Mouse (Mus musculus) kidney, postnatal 0 days (tissue): ENCODE measurements around the gene Kat8. TPM values are rescaled to one million over a fixed set of nuclear protein-coding genes. Genes with fewer than 3 reads are reported as not detected.

Experiments used
- ATAC-seq: fragments of 200-750 bp; cut with Nextera tagmentation; replicated peaks from 2 replicates; pipeline ENCODE4 v1.8.0; 2017; ENCODE audit warnings: low read depth, moderate number of reproducible peaks, moderate TSS enrichment, moderate library complexity; ENCODE audit not compliant: low FRiP score
- DNase-seq: peaks from one replicate; pipeline ENCODE4 v3.0.0-alpha.2; 2016; ENCODE audit warnings: low spot score
- H3K27ac ChIP-seq: fragments of 300-500 bp; sonication (generic); 2 replicates; pipeline ENCODE4 v1.5.1; 2014; ENCODE audit warnings: mild to moderate bottlenecking
- H3K27me3 ChIP-seq: fragments of 300-500 bp; sonication (generic); 2 replicates; pipeline ENCODE4 v1.6.1; 2014; ENCODE audit warnings: low read length, mixed read lengths; ENCODE audit not compliant: insufficient read depth
- H3K36me3 ChIP-seq: fragments of 300-500 bp; sonication (generic); 2 replicates; pipeline ENCODE4 v1.6.1; 2014; ENCODE audit warnings: low read length, mixed read lengths; ENCODE audit not compliant: insufficient read depth
- H3K4me1 ChIP-seq: fragments of 300-500 bp; sonication (generic); replicated peaks from 2 replicates; pipeline ENCODE4 v1.6.1; 2014; ENCODE audit warnings: antibody characterized with exemption, low read length, mixed read lengths; ENCODE audit not compliant: insufficient read depth
- H3K4me2 ChIP-seq: fragments of 300-500 bp; sonication (generic); 2 replicates; pipeline ENCODE4 v1.6.1; 2014; ENCODE audit warnings: mild to moderate bottlenecking, low read length, moderate library complexity, mixed read lengths
- H3K4me3 ChIP-seq: fragments of 300-500 bp; sonication (generic); replicated peaks from 2 replicates; pipeline ENCODE4 v1.5.1; 2014; ENCODE audit warnings: low read depth, low read length
- H3K9ac ChIP-seq: fragments of 300-500 bp; sonication (generic); 2 replicates; pipeline ENCODE4 v1.6.1; 2014; ENCODE audit warnings: low read depth, low read length
- H3K9me3 ChIP-seq: fragments of 300-500 bp; sonication (generic); replicated peaks from 2 replicates; pipeline ENCODE4 v1.6.1; 2016; ENCODE audit warnings: low read length, inconsistent platforms, mixed read lengths
- CTCF ChIP-seq: IDR thresholded peaks from 2 replicates; pipeline ENCODE4 v1.5.1; 2016; ENCODE audit warnings: antibody characterized with exemption, low read depth, mild to moderate bottlenecking, moderate library complexity
- WGBS: fragments of 180-500 bp; shearing (Covaris S2); extraction: QIAGEN DNeasy Blood & Tissue Kit; methylation state at CpG from one replicate; pipeline ENCODE4 v1.1.7; 2014; 5-methylcytosine and 5-hydroxymethylcytosine counted together
- polyA plus RNA-seq: library from polyadenylated mRNA; unstranded; fragments of >200 nt; fragmentation: Nextera tagmentation; extraction: Ambion mirVana; gene quantifications from 2 replicates; pipeline ENCODE4 v1.2.1, GENCODE M21; 2015

The Kat8 gene
- polyA plus RNA-seq, 1 experiment from 2014 or later, result 32.2 TPM

- no peak for TF ChIP-seq CTCF
- Histone ChIP-seq H3K27ac (no peak overlapping the region), H3K4me2 (no peak overlapping the region), H3K9ac (no peak overlapping the region), H3K4me3 (no peak overlapping the region), H3K9me3 (no peaks in the 10 kb centered on the region), H3K36me3 (peaks cover 24% of the 10 kb centered on the region), H3K4me1 (0 out of 2 replicates have a peak, but pooled peaks cover 6% of the 10 kb centered on the region), H3K27me3 (no peaks in the 10 kb centered on the region)
- ATAC-seq (no peak), DNase-seq (no peak)
- 95% methylated on average over 12 of the region's 12 CpGs for WGBS
These were observed 4.4 kb upstream of the Kat8 start for GRCm38 (mm10) chr7:127907939-127908338.

GRCm38 (mm10) chr7:127908656-127909055, 3.7 kb upstream of the Kat8 start:
- 0 out of 2 replicates have a peak, but pooled peaks cover 10% of the 10 kb centered on the region for H3K4me1 ChIP-seq
- H3K27me3 ChIP-seq, result no peaks in the 10 kb centered on the region
- no peaks in the 10 kb centered on the region for H3K9me3 ChIP-seq
- WGBS, result 79% methylated on average over 4 of the region's 4 CpGs
- peaks cover 24% of the 10 kb centered on the region for H3K36me3 ChIP-seq
- no peak overlapping the region for H3K9ac ChIP-seq
- DNase-seq (no peak), ATAC-seq (no peak)
- H3K4me2 ChIP-seq, result no peak overlapping the region
- no peak for TF ChIP-seq CTCF
- no peak overlapping the region for H3K4me3 ChIP-seq
- no peak overlapping the region for H3K27ac ChIP-seq

GRCm38 (mm10) chr7:127912938-127913337, 622 bp downstream of the Kat8 start:
- H3K36me3 ChIP-seq, result peaks cover 15% of the 10 kb centered on the region
- ATAC-seq (no peak), DNase-seq (no peak)
- 0 out of 2 replicates have a peak, but pooled peaks cover 6% of the 10 kb centered on the region for H3K4me1 ChIP-seq
- no peak for TF ChIP-seq CTCF
- H3K4me3 ChIP-seq, result peak overlapping the region; percentile 78
- WGBS, result 27% methylated on average over 4 of the region's 4 CpGs
- H3K4me2 ChIP-seq, result peak overlapping the region; percentile 66
- peak overlapping the region; percentile 67 for H3K9ac ChIP-seq
- H3K27me3 ChIP-seq, result no peaks in the 10 kb centered on the region
- H3K9me3 ChIP-seq, result no peaks in the 10 kb centered on the region
- H3K27ac ChIP-seq, result peak overlapping the region; percentile 84; the same call in 1 of the 2 replicates

- H3K27ac ChIP-seq, result no peak overlapping the region
- H3K4me3 ChIP-seq, result no peak overlapping the region
- ATAC-seq, result no peak
- 0 out of 2 replicates have a peak, but pooled peaks cover 6% of the 10 kb centered on the region for H3K4me1 ChIP-seq
- peaks cover 7% of the 10 kb centered on the region; the same call in 1 of the 2 replicates for H3K36me3 ChIP-seq
- no peak overlapping the region for H3K9ac ChIP-seq
- TF ChIP-seq CTCF, result no peak
- WGBS, result 91% methylated on average over 12 of the region's 12 CpGs
- no peak overlapping the region for H3K4me2 ChIP-seq
- DNase-seq, result no peak
- H3K27me3 ChIP-seq, result no peaks in the 10 kb centered on the region
- no peaks in the 10 kb centered on the region for H3K9me3 ChIP-seq
These were observed 3.0 kb downstream of the Kat8 start for GRCm38 (mm10) chr7:127915293-127915692.

GRCm38 (mm10) chr7:127918203-127918602, 5.9 kb downstream of the Kat8 start:
- no peak overlapping the region for H3K27ac ChIP-seq
- no peak overlapping the region for H3K4me3 ChIP-seq
- H3K4me2 ChIP-seq, result no peak overlapping the region
- 56% methylated on average over 3 of the region's 3 CpGs for WGBS
- no peak overlapping the region for H3K9ac ChIP-seq
- DNase-seq (no peak), ATAC-seq (no peak)
- 0 out of 2 replicates have a peak, but pooled peaks cover 2% of the 10 kb centered on the region for H3K4me1 ChIP-seq
- TF ChIP-seq CTCF, result peak; percentile 72
- H3K27me3 ChIP-seq, result no peaks in the 10 kb centered on the region
- H3K36me3 ChIP-seq, result peaks cover 8% of the 10 kb centered on the region; the same call in 1 of the 2 replicates
- H3K9me3 ChIP-seq, result no peaks in the 10 kb centered on the region

- H3K4me2 ChIP-seq, result no peak overlapping the region
- no peak overlapping the region for H3K4me3 ChIP-seq
- no peak overlapping the region for H3K9ac ChIP-seq
- no peak overlapping the region for H3K27ac ChIP-seq
- peak; percentile 63 for DNase-seq
- H3K9me3 ChIP-seq, result no peaks in the 10 kb centered on the region
- peaks cover 16% of the 10 kb centered on the region; the same call in 1 of the 2 replicates for H3K36me3 ChIP-seq
- WGBS, result 77% methylated on average over 7 of the region's 7 CpGs
- no peaks in the 10 kb centered on the region for H3K27me3 ChIP-seq
- H3K4me1 ChIP-seq, result 0 out of 2 replicates have a peak, but pooled peaks cover under 1% of the 10 kb centered on the region
- TF ChIP-seq CTCF, result peak; percentile 58
- no peak for ATAC-seq
These were observed 7.0 kb downstream of the Kat8 start for GRCm38 (mm10) chr7:127919290-127919689.

- Histone ChIP-seq H3K27me3 (no peaks in the 10 kb centered on the region), H3K36me3 (peaks cover 24% of the 10 kb centered on the region), H3K27ac (no peak overlapping the region), H3K4me3 (no peak overlapping the region), H3K9me3 (no peaks in the 10 kb centered on the region), H3K4me1 (peaks cover 8% of the 10 kb centered on the region; the same call in 1 of the 2 replicates), H3K9ac (no peak overlapping the region), H3K4me2 (no peak overlapping the region)
- DNase-seq (peak; percentile 49), ATAC-seq (no peak)
- WGBS, result 67% methylated on average over 8 of the region's 8 CpGs
- TF ChIP-seq CTCF, result peak; percentile 67
These were observed 9.2 kb downstream of the Kat8 start for GRCm38 (mm10) chr7:127921516-127921915.
